Mouse (Mus musculus) left cerebral cortex, postnatal 4 days (tissue): ENCODE data around the gene Bmf. TPM values are rescaled to one million over a fixed set of nuclear protein-coding genes. Genes with fewer than 3 reads are reported as not detected.
A peak's percentile ranks its signal among the peaks of the same experiment; 100 is the strongest.

ENCODE experiments used
- DNase-seq: peaks from one replicate; pipeline ENCODE4 v3.0.0-alpha.2; 2022
- intact Hi-C: fragments of 180-260 bp; cut with DNase I; formaldehyde crosslinking; loops from one replicate; pipeline ENCODE4 v1.15.1; 2025
- total RNA-seq, 2 experiments: library from RNA; stranded (reverse); gene quantifications; 2 replicates each; pipeline ENCODE4 v1.2.3; 2021

Gene Bmf
- total RNA-seq, 2 experiments from 2014 or later = 5.7 to 6.0 TPM

GRCm38 (mm10) chr2:118520042-118520933 lies 29.2 kb downstream of the Bmf start:
- DNase-seq = no peak
- intact Hi-C loops = no loop called here

DNA sequence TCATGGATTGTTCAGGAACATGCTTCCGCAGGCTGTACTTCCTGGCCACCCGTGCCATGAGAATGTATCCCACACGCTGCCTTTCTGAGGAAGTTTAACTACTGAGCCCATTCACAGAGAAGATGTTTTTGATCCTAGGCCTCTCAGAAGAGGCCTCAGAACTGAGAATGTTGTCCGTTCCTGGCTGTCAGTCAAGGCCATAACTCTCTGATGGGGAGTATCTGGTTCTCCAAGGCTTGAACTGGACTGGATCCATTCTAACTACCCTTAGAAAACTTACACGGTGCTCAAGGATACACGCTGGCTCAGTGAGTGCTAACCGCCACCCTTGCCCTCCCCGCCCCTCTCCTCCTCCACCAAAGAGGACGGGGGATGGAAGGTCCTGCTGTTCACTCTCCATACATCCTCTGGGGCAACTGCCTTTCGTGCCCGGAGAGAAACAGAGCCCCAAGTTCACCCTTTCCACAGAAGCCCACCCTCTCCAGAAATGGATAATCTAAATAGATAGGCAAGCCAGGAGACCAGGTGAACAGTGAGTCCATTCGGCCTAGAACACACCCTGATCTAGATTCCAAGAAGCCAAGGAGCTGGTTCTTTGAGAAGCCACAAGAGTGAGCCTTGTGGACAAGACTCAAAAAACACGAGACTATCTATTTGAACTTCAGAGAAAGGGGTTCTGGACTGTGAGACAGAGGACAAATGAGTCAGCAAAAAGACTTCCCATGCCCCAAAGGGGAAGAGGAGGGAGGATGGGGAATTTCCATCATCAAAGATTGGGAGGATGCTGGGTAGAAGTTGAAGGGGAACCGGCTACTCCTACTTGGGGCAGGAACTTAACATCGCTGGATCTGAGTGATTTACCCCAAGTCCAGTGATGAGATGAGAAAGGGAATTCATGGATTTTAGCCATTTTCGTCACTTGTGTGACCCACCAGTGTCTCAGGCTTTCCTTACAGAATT lies 36.8 kb downstream of the Bmf start:
- DNase-seq = no peak
- intact Hi-C loops = no loop called here

DNA sequence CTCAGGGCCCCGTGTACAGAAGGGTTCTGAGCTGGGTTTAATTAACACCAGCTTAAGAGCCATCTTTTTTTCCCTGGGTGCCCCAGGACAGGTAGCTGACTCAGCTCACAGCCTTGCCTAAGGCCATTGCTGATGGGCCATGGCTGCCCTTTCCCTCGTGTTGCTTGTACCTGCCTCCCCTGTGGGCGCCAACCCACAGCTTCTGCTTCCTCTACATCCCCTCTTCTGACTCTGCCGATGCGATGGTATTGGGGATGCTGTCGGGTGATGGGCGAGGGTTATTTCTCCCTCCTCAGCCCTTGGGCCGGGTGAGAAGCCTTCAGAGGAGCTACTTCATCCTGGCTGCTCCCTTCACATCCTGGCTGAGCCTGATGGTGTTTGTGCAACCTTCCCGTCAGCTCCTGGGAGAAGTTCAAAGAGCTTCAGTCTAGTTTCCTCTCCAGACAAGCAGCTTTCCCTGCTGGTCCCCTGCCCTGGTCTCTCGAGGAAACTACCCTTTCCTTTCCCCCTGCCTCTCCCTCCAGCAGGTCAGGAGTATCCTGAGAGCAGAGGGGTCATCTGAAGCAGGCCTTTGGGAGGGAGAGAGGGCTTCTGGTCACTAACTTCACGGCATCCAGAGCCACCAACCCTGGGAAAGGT lies 37.6 kb downstream of the Bmf start:
- intact Hi-C loops = no loop called here
- DNase-seq = no peak

DNA sequence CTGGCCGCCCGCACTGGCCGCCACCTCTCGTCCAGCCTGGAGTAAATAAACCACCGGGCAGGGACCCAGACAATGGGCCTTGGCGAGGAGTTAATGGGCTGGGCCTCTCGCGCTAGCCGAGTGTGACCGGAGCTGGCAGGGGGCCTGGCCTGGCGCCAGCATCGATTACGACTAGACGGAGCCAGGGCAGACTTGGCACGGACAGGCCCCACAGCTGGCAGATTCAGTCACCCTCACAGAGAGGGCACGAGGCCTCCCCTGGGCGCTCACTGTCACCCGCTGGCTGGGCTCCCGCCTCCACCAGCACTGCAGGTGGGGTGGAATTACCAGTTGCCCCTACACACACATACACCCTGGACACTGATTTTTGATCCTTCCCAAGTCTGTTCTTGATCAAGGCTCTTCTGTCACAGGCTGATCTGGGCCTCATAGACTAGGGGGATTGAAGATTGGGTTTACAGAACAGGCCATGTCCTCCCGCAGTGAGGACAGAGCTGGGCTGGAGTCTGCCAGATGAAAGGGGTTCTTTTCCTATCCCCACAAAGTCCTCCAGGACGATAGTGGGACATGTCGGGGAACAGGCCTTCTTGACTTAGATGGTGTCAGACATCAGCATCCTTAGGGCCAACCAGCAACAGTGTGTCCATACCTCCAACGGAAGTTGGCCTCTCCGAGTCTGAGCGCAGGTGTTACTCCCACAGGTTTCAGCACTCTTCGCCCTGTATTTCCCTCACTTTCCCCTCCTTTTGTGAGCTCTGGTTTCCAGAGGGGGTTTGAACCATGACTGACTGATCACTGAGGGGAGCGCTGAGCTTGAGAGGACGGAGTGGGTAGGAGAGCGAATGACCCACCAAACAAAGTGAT lies 38.8 kb downstream of the Bmf start:
- DNase-seq = peak; percentile 99
- intact Hi-C loops = no loop called here

- no peak for DNase-seq
- intact Hi-C loops = no loop called here
Measured at GRCm38 (mm10) chr2:118509688-118510446, 39.6 kb downstream of the Bmf start.

DNA sequence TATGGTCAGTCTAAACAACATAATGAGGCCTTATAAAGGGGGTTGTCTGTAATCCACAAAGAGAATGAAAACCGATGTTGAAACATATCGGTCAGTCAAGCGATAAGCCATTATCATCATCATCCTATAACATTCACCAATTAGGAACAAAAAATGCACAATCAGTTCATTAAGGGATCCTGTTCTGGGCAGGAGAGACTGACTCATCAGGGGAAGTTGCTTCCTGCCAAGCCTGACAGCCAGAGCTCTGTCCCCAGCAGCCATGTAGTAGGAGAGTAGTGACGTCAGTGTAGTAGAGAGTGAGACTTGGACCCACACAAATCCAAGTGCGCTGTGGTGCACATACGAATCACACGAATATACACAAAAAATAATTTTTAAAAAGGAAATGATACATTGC lies 42.4 kb downstream of the Bmf start:
- DNase-seq = no peak
- intact Hi-C loops = no loop called here

DNA sequence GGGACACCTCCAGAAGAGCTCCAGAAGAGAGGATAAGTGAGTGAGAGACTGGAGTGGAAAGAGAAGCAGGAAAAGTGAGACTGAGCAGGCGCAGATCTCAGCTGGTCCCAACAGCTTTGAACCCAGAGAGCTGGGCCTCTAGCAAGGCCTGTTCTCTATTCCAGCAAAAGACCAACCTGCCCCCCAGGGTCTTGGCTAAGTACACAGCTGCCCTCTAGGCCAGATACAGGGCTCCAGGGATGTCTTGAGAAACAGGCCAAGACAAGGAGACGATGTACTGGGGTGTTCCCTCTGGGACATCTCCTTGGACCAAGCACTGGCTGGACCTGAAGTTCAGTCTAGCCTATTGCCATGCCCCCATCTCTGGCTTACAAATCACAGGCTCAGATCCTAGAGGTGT lies 49.3 kb downstream of the Bmf start:
- DNase-seq = no peak
- intact Hi-C loops = no loop called here

GRCm38 (mm10) chr2:118499135-118499961 lies 50.1 kb downstream of the Bmf start:
- intact Hi-C loops = no loop called here
- DNase-seq = peak; percentile 21

DNA sequence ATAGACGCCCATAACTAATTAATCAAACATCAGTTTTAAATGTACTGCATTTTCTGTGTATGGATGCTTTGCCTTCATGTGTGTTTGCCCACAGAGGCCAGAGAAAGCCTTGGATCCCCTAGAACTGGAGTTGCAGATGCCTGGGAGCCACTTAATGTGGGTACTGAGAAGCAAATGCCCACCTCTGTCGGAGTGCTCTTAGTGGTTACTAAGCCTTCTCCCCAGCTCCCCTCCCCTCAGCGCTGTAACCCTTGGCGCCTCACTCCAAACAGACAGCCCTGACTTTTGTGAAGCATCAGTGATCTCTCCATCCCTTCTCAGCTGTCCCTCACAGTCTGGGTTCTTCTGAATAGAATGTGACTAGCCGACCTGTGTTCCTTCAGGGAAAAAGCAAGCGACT lies 51.0 kb downstream of the Bmf start:
- intact Hi-C loops = no loop called here
- DNase-seq = no peak

DNA sequence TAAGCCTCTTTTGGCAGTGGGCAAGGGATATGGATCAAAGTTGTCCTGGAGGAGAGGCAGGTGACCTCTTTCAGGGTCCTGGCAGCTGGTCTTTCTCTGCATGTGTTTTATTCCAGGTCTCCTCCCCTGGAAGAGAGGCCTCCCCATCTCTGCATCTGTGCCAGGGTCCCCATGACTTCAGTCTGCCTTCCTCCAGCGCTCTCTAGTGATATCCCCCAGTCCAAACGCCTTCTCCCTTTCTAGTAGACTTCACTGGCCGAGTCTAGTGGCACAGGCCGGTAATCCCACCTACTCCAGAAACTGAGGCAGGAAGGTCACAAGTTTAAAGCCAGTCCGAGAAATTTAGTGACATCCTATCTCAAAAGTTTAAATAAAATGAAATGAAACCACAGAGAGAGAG lies 51.6 kb downstream of the Bmf start:
- no peak for DNase-seq
- intact Hi-C loops = no loop called here

- intact Hi-C loops = no loop called here
- no peak for DNase-seq
Measured at GRCm38 (mm10) chr2:118495024-118495423, 54.5 kb downstream of the Bmf start.

GRCm38 (mm10) chr2:118491741-118492395 lies 57.6 kb downstream of the Bmf start:
- intact Hi-C loops = no loop called here
- no peak for DNase-seq

DNA sequence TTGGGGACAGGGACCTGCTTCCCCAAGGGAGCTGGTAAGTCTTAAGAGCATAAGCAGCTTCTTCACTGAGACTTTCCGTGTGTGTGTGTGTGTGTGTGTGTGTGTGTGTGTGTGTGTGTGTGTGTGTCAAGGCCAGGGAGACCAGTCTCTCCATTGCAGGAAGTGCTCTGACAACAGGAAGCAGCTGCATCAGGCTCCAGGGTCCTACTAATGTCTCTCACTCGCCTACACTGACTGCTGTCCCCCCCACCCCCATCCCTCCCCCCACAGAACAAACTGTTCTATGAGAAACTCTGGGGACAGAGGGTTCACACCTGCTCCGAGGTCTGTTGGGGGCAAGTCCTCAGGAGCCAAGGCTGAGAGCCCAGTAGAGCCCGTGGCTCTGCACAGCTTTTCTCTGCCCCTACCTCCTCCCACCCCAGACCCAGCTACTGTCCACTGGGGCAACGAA lies 58.2 kb downstream of the Bmf start:
- DNase-seq = no peak

DNA sequence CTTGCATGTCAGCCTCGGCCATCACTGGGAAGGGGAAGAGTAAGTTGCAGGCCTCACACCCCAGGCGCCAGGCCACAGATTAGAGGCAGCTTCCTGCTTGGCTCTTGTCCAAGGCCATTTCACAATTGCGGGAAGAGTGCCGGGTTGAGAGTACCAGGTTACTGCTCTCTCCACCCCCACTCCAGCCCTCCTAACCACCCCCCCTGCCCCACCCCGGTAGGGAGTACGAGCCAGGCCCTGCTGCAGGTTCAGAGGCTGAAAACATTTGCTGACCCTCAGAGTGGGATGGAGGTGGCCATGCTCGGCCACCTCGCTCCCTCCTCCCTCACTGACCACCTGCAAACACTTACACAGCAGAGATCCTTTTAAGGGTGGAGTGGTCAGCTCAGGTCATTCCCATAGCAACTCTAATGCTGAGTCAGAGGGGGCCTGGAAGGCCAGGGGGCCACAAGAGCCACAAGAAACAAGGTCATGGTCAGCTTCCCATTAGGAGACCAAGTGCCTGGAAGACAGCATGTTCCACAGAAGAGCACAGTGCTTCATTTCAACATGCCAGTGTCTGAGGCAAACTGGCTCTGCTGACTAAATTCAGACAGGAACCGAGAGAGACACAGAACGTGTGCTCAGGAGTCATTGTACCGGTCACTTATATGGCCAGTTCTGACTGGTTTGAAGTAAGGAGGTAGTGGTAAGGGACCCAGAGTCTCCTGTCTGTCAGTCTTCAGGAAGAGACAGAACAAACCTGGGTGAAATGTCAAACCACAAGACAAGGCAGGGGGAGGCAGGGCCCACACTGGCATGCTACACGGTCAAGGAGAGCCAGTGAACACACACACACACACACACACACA lies 59.0 kb downstream of the Bmf start:
- intact Hi-C loops = no loop called here
- DNase-seq = peak; percentile 35

More for the DNA sequence above, 58.2 kb downstream of the Bmf start:
- intact Hi-C loops = no loop called here

DNA sequence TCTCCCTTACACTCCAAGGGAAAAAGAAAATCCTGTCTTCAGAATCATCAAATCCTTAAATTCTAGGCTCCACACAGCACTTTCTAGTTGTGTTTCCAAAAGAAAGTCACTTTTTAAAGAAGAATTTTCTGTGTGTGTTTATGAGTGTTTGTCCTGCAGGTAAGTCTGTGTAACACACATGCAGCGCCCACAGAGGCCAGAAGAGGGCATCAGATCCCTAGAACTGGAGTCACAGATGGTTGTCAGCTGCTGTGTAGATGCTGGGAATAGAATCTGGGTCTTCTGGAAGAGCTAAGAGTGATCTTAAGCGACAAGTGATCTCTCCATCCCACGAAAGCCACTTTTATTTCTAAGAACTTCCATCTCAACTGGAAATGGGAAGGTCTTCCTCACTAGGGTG lies 61.7 kb downstream of the Bmf start:
- intact Hi-C loops = loop anchor here (5.0 kb wide), 1 partner anchor 114 kb away; no protein-coding TSS in a partner anchor
- no peak for DNase-seq

- peak; percentile 83 for DNase-seq
- intact Hi-C loops = loop anchor here (5.0 kb wide), 1 partner anchor 115 kb away; no protein-coding TSS in a partner anchor
Measured at GRCm38 (mm10) chr2:118486933-118487332, 62.6 kb downstream of the Bmf start.

DNA sequence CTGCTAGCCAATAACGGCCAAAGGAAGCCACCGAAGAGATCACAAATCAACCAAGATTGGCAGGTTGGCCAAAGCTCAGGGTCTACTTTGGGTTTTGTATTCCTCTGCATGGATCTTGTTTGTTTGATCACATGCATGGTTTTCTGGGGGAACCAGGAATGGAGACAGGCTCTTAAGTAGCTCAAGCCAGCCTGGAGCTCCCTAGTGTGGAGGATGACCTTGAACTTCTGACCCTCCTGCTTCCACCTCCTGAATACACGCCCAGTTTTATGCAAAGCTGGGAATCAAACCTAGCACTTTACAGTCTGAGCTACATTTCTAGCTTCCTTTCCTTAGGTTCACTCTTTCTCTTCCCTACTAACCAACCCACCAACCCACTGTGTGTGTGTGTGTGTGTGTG lies 64.1 kb downstream of the Bmf start:
- intact Hi-C loops = loop anchor here (5.0 kb wide), 1 partner anchor 117 kb away; no protein-coding TSS in a partner anchor
- DNase-seq = no peak
